Mouse (Mus musculus) lung, adult 2 months (tissue): ENCODE measurements around the gene Pcif1.

Source experiments
- CTCF ChIP-seq: fragments of 200-500 bp; IDR thresholded peaks from 2 replicates; pipeline ENCODE4 v1.5.1; 2011; ENCODE audit warnings: mild to moderate bottlenecking, low read length, control low read depth; ENCODE audit not compliant: insufficient read depth
- POLR2A ChIP-seq: fragments of 200-500 bp; IDR thresholded peaks from 2 replicates; pipeline ENCODE4 v1.6.1; 2011; ENCODE audit warnings: low read depth, mild to moderate bottlenecking, control low read depth, low read length, borderline replicate concordance; ENCODE audit errors: extremely low read depth

DNA sequence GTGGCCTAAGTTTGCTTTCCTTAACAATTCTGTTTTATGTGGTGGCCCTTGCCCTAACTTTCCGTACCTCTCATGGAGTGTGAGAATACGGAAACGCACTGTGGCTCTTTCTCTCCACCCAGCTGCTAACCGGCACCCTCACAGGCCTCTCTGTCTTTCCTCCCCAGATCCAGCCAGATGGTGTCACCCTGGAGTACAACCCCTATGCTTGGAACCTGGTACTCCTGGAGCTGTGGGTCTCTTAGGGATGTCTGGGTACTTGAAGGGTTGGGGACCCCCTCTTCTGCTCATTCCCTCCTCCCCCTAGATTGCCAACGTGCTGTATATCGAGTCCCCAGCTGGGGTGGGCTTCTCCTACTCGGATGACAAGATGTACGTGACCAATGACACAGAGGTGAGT lies 44.6 kb upstream of the Pcif1 start:
- TF ChIP-seq POLR2A (0 out of 2 replicates have a peak, but pooled peaks have one; percentile 5), CTCF (no peak)
